Mouse (Mus musculus): ENCODE data around the gene Svep1.

DNA sequence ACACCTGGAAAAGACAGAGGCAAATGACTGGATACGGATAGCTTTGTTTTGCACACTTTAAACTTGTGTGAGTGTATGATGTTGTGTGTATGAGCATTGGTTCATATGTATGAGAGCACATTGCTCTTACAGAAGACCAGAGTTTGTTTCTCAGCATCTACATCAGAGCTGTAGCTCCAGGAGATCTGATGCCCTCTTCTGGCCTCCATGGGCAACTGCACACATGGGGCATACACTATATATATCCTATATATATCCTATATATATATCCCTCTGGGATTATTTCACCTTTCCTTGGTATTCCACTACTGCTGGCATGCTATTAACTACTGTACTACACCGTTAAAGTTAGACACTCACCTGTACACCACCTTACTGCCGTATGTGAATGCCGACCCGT, 122.5 kb downstream of the Svep1 start:
- TF ChIP-seq CTCF (IDR thresholded peaks at IDR 0.05; ENCODE audit: low read depth, low read length) (no peak), POLR2A (IDR thresholded peaks at IDR 0.05; ENCODE audit: insufficient read depth, low read length) (no peak), EP300 (IDR thresholded peaks at IDR 0.05; ENCODE audit: insufficient read depth, low read depth, low read length) (no peak)

Measured in ES-Bruce4 (cell line).